Mouse (Mus musculus) midbrain, embryonic 13.5 days (tissue): Measurements from ENCODE around the gene Spcs3. TPM values are rescaled to one million over a fixed set of nuclear protein-coding genes. Genes with fewer than 3 reads are reported as not detected.
A peak's percentile ranks its signal among the peaks of the same experiment; 100 is the strongest.

Source experiments
- ATAC-seq: fragments of 200-750 bp; cut with Nextera tagmentation; 2 replicates; pipeline ENCODE4 v1.8.0; 2017; ENCODE audit warnings: mild to moderate bottlenecking, moderate TSS enrichment, moderate library complexity
- H3K27ac ChIP-seq: fragments of 300-500 bp; sonication (generic); 2 replicates; pipeline ENCODE4 v1.5.1; 2015; ENCODE audit warnings: inconsistent platforms, mild to moderate bottlenecking, moderate library complexity
- H3K27me3 ChIP-seq: fragments of 300-500 bp; sonication (generic); 2 replicates; pipeline ENCODE4 v1.6.1; 2015; ENCODE audit warnings: mild to moderate bottlenecking, inconsistent platforms
- H3K36me3 ChIP-seq: fragments of 300-500 bp; sonication (generic); 2 replicates; pipeline ENCODE4 v1.6.1; 2015; ENCODE audit warnings: mild to moderate bottlenecking, inconsistent platforms
- H3K4me1 ChIP-seq: fragments of 300-500 bp; sonication (generic); replicated peaks from 2 replicates; pipeline ENCODE4 v1.6.1; 2015; ENCODE audit warnings: inconsistent platforms
- H3K4me2 ChIP-seq: fragments of 300-500 bp; sonication (generic); replicated peaks from 2 replicates; pipeline ENCODE4 v1.6.1; 2015; ENCODE audit warnings: moderate library complexity, mild to moderate bottlenecking, inconsistent platforms
- H3K4me3 ChIP-seq: fragments of 300-500 bp; sonication (generic); replicated peaks from 2 replicates; pipeline ENCODE4 v1.5.1; 2015; ENCODE audit warnings: mild to moderate bottlenecking, inconsistent platforms
- H3K9ac ChIP-seq: fragments of 300-500 bp; sonication (generic); replicated peaks from 2 replicates; pipeline ENCODE4 v1.6.1; 2015; ENCODE audit warnings: mild to moderate bottlenecking, inconsistent platforms
- H3K9me3 ChIP-seq: fragments of 300-500 bp; sonication (generic); 2 replicates; pipeline ENCODE4 v1.6.1; 2016; ENCODE audit warnings: mild to moderate bottlenecking, inconsistent platforms
- WGBS: fragments of 180-500 bp; shearing (Covaris S2); methylation state at CpG from one replicate; pipeline ENCODE4 v1.1.7; 2015; 5-methylcytosine and 5-hydroxymethylcytosine counted together
- polyA plus RNA-seq: library from polyadenylated mRNA; unstranded; fragments of >200 nt; fragmentation: Nextera tagmentation; extraction: Ambion mirVana; gene quantifications from 2 replicates; pipeline ENCODE4 v1.2.1, GENCODE M21; 2015

Spcs3 gene
- 58.4 and 61.9 TPM in 2 replicates for polyA plus RNA-seq

GRCm38 (mm10) chr8:54529382-54530296 is at the start of gene Spcs3, which contains the start of gene Asb5:
Gene Spcs3, minus strand, starts transcription at chr8:54529998.
Gene Asb5, plus strand, starts transcription at chr8:54529580.
- Histone ChIP-seq H3K27me3 (no peaks in the 10 kb centered on the region), H3K4me3 (peak within 1 kb of the TSS; percentile 90), H3K27ac (peak within 1 kb of the TSS; percentile 88), H3K4me2 (peak within 1 kb of the TSS; percentile 66), H3K36me3 (peaks cover 4% of the 10 kb centered on the region; the same call in 1 of the 2 replicates), H3K4me1 (peaks cover 22% of the 10 kb centered on the region), H3K9ac (peak within 1 kb of the TSS; percentile 88), H3K9me3 (no peaks in the 10 kb centered on the region)
- under 1% methylated on average over 89 of the region's 89 CpGs for WGBS
- peak; percentile 97 for ATAC-seq

- 68% methylated on average over 15 of the region's 15 CpGs for WGBS
- Histone ChIP-seq H3K4me3 (no peak overlapping the region), H3K27ac (no peak overlapping the region), H3K27me3 (no peaks in the 10 kb centered on the region), H3K9me3 (no peaks in the 10 kb centered on the region), H3K4me2 (no peak overlapping the region), H3K9ac (no peak overlapping the region), H3K4me1 (no peaks in the 10 kb centered on the region), H3K36me3 (no peaks in the 10 kb centered on the region)
- no peak for ATAC-seq
Measured at GRCm38 (mm10) chr8:54570618-54571609, 41.1 kb upstream of the Spcs3 start.

- 80% methylated on average over 2 of the region's 2 CpGs for WGBS
- Histone ChIP-seq H3K27ac (no peak overlapping the region), H3K27me3 (no peaks in the 10 kb centered on the region), H3K4me3 (no peak overlapping the region), H3K4me2 (no peak overlapping the region), H3K9me3 (no peaks in the 10 kb centered on the region), H3K36me3 (no peaks in the 10 kb centered on the region), H3K9ac (no peak overlapping the region), H3K4me1 (no peaks in the 10 kb centered on the region)
- no peak for ATAC-seq
Measured at GRCm38 (mm10) chr8:54567168-54567567, 37.4 kb upstream of the Spcs3 start.

GRCm38 (mm10) chr8:54565603-54566260 is 35.9 kb upstream of the Spcs3 start:
- WGBS, result 91% methylated on average over 7 of the region's 7 CpGs
- Histone ChIP-seq H3K4me1 (no peaks in the 10 kb centered on the region), H3K27ac (no peak overlapping the region), H3K36me3 (no peaks in the 10 kb centered on the region), H3K27me3 (no peaks in the 10 kb centered on the region), H3K9ac (no peak overlapping the region), H3K4me3 (no peak overlapping the region), H3K4me2 (no peak overlapping the region), H3K9me3 (no peaks in the 10 kb centered on the region)
- ATAC-seq, result no peak

- Histone ChIP-seq H3K27ac (no peak overlapping the region), H3K4me3 (no peak overlapping the region), H3K9ac (no peak overlapping the region), H3K9me3 (no peaks in the 10 kb centered on the region), H3K27me3 (no peaks in the 10 kb centered on the region), H3K4me2 (no peak overlapping the region), H3K4me1 (no peaks in the 10 kb centered on the region), H3K36me3 (no peaks in the 10 kb centered on the region)
- WGBS, result 92% methylated on average over 1 of the region's 1 CpGs
- ATAC-seq, result no peak
Measured at GRCm38 (mm10) chr8:54565181-54565580, 35.4 kb upstream of the Spcs3 start.

- 88% methylated on average over 4 of the region's 4 CpGs for WGBS
- no peak overlapping the region for H3K27ac ChIP-seq
- H3K4me1 ChIP-seq, result no peaks in the 10 kb centered on the region
- H3K4me2 ChIP-seq, result no peak overlapping the region
- H3K36me3 ChIP-seq, result no peaks in the 10 kb centered on the region
- H3K27me3 ChIP-seq, result no peaks in the 10 kb centered on the region
- H3K9me3 ChIP-seq, result no peaks in the 10 kb centered on the region
- H3K4me3 ChIP-seq, result no peak overlapping the region
- no peak for ATAC-seq
- H3K9ac ChIP-seq, result no peak overlapping the region
Measured at GRCm38 (mm10) chr8:54562137-54562536, 32.3 kb upstream of the Spcs3 start.

DNA sequence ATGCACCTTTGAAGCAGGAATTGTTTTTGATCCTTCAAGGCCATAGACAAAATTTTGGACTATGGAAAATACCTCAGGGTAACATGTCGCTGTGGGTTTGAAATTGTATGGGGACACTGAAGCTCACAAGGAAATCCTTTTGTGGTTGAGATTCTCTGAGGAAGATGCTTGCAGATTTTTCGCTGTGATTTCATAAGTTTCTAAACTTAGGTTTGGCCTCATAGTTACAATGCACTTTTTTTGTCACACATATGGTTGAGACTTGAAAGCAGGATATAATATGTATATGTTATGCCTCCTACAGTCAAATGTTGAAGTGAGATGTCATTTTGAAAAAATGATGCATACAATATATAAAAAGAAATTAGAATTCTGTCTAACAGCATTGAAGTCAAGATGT is 25.1 kb upstream of the Spcs3 start:
- no peaks in the 10 kb centered on the region for H3K4me1 ChIP-seq
- no peak overlapping the region for H3K9ac ChIP-seq
- WGBS, result 84% methylated on average over 2 of the region's 2 CpGs
- no peaks in the 10 kb centered on the region for H3K9me3 ChIP-seq
- H3K4me3 ChIP-seq, result no peak overlapping the region
- no peaks in the 10 kb centered on the region for H3K36me3 ChIP-seq
- H3K27me3 ChIP-seq, result no peaks in the 10 kb centered on the region
- no peak overlapping the region for H3K27ac ChIP-seq
- ATAC-seq, result no peak
- no peak overlapping the region for H3K4me2 ChIP-seq

DNA sequence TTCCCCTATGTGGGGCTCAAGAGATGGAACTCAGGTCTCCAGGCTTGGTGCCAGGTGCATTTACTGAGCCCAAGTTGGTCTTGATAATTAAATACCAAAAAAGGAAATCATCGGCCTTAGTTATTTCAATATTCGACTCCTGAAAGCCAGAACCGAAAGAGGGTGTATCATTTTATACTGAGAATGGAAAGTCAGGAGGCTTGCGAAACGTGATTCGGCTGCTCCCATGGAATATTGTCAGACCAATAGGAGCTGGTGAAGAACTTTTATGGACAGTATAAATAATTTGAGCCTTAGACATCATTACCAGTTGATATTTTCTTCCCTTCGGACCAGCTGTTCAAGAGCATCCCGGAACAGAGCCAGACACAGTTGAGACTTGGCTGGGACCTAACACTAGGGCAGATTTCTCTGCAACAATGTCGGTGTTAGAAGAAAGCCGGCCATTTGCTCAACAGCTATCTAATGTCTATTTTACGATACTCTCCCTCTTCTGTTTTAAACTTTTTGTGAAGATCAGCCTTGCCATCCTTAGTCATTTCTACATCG is 20.3 kb upstream of the Spcs3 start:
- WGBS, result 95% methylated on average over 12 of the region's 12 CpGs
- no peak overlapping the region for H3K4me2 ChIP-seq
- no peaks in the 10 kb centered on the region for H3K4me1 ChIP-seq
- no peaks in the 10 kb centered on the region for H3K9me3 ChIP-seq
- no peak for ATAC-seq
- H3K27me3 ChIP-seq, result no peaks in the 10 kb centered on the region
- no peaks in the 10 kb centered on the region for H3K36me3 ChIP-seq
- no peak overlapping the region for H3K9ac ChIP-seq
- H3K4me3 ChIP-seq, result no peak overlapping the region
- H3K27ac ChIP-seq, result no peak overlapping the region

DNA sequence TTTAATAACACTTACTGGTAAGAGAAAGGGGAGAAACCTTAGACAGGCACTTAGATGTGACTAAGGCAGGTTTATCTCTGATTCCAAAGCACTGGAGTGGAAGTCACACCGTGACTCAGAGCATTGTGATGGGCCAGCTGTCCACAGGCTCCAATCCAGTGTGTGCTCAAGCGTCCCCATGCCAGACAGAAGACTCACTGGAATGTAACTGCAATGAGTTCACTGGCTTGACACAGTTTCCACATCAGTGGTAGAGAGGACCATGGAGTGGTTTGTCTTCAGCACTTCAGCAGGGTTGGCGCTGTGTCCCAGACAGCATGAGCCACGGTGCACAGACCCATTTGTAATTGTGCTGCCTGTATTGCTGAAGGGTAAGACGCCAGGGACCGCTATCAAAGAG is 18.6 kb upstream of the Spcs3 start:
- H3K9ac ChIP-seq, result no peak overlapping the region
- 60% methylated on average over 6 of the region's 6 CpGs for WGBS
- H3K27me3 ChIP-seq, result no peaks in the 10 kb centered on the region
- H3K4me3 ChIP-seq, result no peak overlapping the region
- no peaks in the 10 kb centered on the region for H3K9me3 ChIP-seq
- no peaks in the 10 kb centered on the region for H3K4me1 ChIP-seq
- H3K27ac ChIP-seq, result no peak overlapping the region
- no peaks in the 10 kb centered on the region for H3K36me3 ChIP-seq
- no peak overlapping the region for H3K4me2 ChIP-seq
- no peak for ATAC-seq

- Histone ChIP-seq H3K9me3 (no peaks in the 10 kb centered on the region), H3K27ac (no peak overlapping the region), H3K4me3 (no peak overlapping the region), H3K27me3 (no peaks in the 10 kb centered on the region), H3K36me3 (no peaks in the 10 kb centered on the region), H3K9ac (no peak overlapping the region), H3K4me1 (no peaks in the 10 kb centered on the region), H3K4me2 (no peak overlapping the region)
- ATAC-seq, result no peak
- 79% methylated on average over 1 of the region's 1 CpGs for WGBS
Measured at GRCm38 (mm10) chr8:54541331-54541730, 11.5 kb upstream of the Spcs3 start.

GRCm38 (mm10) chr8:54537285-54537684 is 7.5 kb upstream of the Spcs3 start:
- no peaks in the 10 kb centered on the region for H3K4me1 ChIP-seq
- no peak overlapping the region for H3K4me3 ChIP-seq
- no peak for ATAC-seq
- H3K27ac ChIP-seq, result no peak overlapping the region
- H3K9me3 ChIP-seq, result no peaks in the 10 kb centered on the region
- no peak overlapping the region for H3K9ac ChIP-seq
- no peaks in the 10 kb centered on the region for H3K27me3 ChIP-seq
- no peaks in the 10 kb centered on the region for H3K36me3 ChIP-seq
- 98% methylated on average over 3 of the region's 3 CpGs for WGBS
- no peak overlapping the region for H3K4me2 ChIP-seq
